In the genomic region with DNA sequence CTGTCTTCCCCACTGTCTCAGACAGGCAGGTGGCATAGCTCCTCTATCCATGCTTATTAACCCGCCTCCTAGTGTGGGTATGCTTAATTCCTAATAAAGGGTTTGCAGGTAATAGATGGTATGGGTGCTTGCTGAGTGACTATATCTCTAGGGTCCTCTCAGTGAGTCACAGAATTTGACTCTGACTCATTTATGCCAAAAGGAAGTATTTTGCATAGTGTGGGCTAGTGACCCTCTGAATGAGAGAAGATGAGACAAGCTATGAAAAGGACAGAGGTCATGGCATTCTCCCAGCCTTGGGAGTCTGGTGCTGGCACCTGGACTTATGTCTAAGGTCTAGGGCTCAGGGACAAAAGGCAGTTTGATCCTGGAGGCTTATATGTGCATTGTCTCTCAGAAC, we compare ENCODE assay signal across 21 mouse cellular contexts. TPM values are rescaled to one million over a fixed set of nuclear protein-coding genes. Genes with fewer than 3 reads are reported as not detected.
"Had no signal": no experiment of that assay in that cellular context is flagged by ENCODE, and none has a peak within 500 bp of the region (broad histone marks: within the 10 kb centered on the region; RNA-seq: fewer than 3 reads in every experiment).

No protein-coding gene starts in this region.

- H3K27ac ChIP-seq: neural tube, embryonic 12.5 days; neural tube, embryonic 13.5 days; neural tube, embryonic 15.5 days; stomach, embryonic 15.5 days; stomach, postnatal 0 days had no signal

- H3K4me2 ChIP-seq: neural tube, embryonic 12.5 days; neural tube, embryonic 13.5 days; neural tube, embryonic 15.5 days; stomach, embryonic 15.5 days had no signal

- H3K9me3 ChIP-seq: neural tube, embryonic 15.5 days; stomach, embryonic 15.5 days had no signal

- DNase-seq: retina, postnatal 1 day; right cerebral cortex, adult 18-20 months; right cerebral cortex, postnatal 14 days; right cerebral cortex, postnatal 25 days; right cerebral cortex, postnatal 4 days; spleen, adult 18-20 months; thymus, adult 18-20 months; thymus, adult 2 months; thymus, postnatal 14 days; thymus, postnatal 25 days; thymus, postnatal 36 days; thymus, postnatal 4 days had no signal

- H3K4me1 ChIP-seq: neural tube, embryonic 12.5 days; neural tube, embryonic 13.5 days; neural tube, embryonic 15.5 days; stomach, embryonic 15.5 days had no signal

- H3K9ac ChIP-seq: neural tube, embryonic 12.5 days; neural tube, embryonic 13.5 days; neural tube, embryonic 15.5 days; stomach, embryonic 15.5 days had no signal

- H3K4me3 ChIP-seq: neural tube, embryonic 12.5 days; neural tube, embryonic 13.5 days; neural tube, embryonic 15.5 days; stomach, embryonic 15.5 days had no signal

- H3K27me3 ChIP-seq: neural tube, embryonic 12.5 days; neural tube, embryonic 13.5 days; neural tube, embryonic 15.5 days; stomach, embryonic 15.5 days had no signal

- H3K36me3 ChIP-seq: neural tube, embryonic 12.5 days; neural tube, embryonic 13.5 days; neural tube, embryonic 15.5 days had no signal

RNA-seq across cellular contexts. Expression of a gene that starts 37.1 kb away (rescaled TPM):
- total RNA-seq: neutrophil, adult 5-6 weeks had no signal
- polyA plus RNA-seq: neural tube, embryonic 11.5 days; small intestine, adult 2 months; urinary bladder, adult 2 months had no signal
